Mouse (Mus musculus): ENCODE measurements at regions not wholly inside any gene's neighbourhood (a gene's known extent, or its start where the extent isn't known, plus 50 kb on each side); places are given as distances from the start of the nearest gene placed in this dataset.

DNA sequence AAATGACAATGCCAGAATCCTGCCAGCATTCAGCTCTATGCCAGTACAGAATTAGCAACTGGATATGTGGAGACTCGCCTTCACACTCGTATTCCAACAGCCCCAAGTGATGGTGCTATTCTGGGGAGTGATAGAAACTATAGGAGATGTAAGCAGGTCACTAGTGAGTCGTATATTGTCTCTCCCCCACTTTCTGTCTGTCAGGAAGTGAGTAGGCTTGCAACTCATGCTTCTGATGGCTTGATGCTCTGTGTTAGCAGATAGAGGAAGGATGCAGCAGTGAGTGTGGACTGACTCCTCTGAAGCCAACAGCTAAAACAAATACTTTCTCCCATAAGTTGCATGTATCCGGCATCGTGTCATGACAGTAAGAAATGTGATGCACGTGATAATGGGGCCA, 52.0 kb upstream of the 4933409G03Rik start:
- Histone ChIP-seq H3K27ac (ENCODE audit: low read length) (no peak overlapping the region), H3K4me2 (ENCODE audit: low read length) (no peak overlapping the region), H3K9ac (replicated peaks; ENCODE audit: low read depth, low read length) (no peak overlapping the region), H3K4me3 (replicated peaks; ENCODE audit: low read length) (no peak overlapping the region), H3K27me3 (replicated peaks; ENCODE audit: control insufficient read depth, insufficient read depth, low read length) (no peaks in the 10 kb centered on the region), H3K4me1 (replicated peaks; ENCODE audit: control insufficient read depth, insufficient read depth, low read length) (peaks cover 3% of the 10 kb centered on the region; the same call in 1 of the 2 replicates), H3K36me3 (ENCODE audit: control insufficient read depth, insufficient read depth) (no peaks in the 10 kb centered on the region), H3K9me3 (ENCODE audit: control insufficient read depth, low read length) (no peaks in the 10 kb centered on the region)
- ATAC-seq = no peak
- WGBS = 91% methylated on average over 6 of the region's 6 CpGs

DNA sequence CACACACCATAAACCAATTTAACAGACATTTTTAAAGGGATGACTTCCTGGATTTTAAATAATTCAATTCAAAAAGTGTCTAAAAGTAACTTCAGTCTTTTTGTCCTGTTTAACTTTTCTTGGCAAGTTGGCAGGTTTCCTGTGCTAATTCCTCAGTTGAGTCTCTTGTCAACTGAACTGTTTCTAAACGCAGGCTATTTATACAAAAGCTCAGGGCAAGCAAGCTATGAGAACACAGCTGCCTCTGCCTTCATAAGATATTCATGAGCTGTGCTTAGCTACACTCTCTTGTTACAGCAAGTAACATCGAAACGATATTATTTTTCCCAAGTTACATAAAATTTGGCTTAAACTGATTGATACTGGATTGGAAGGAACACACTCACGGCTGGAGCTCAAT, 51.1 kb upstream of the 4933409G03Rik start:
- Histone ChIP-seq H3K36me3 (ENCODE audit: control insufficient read depth, insufficient read depth) (no peaks in the 10 kb centered on the region), H3K4me3 (replicated peaks; ENCODE audit: low read length) (no peak overlapping the region), H3K27ac (ENCODE audit: low read length) (no peak overlapping the region), H3K4me2 (ENCODE audit: low read length) (no peak overlapping the region), H3K4me1 (replicated peaks; ENCODE audit: control insufficient read depth, insufficient read depth, low read length) (peaks cover 3% of the 10 kb centered on the region; the same call in 1 of the 2 replicates), H3K9ac (replicated peaks; ENCODE audit: low read depth, low read length) (no peak overlapping the region), H3K9me3 (ENCODE audit: control insufficient read depth, low read length) (no peaks in the 10 kb centered on the region), H3K27me3 (replicated peaks; ENCODE audit: control insufficient read depth, insufficient read depth, low read length) (no peaks in the 10 kb centered on the region)
- 38% methylated on average over 4 of the region's 4 CpGs for WGBS
- peak; percentile 71; the same call in 1 of the 2 replicates for ATAC-seq

Measured in forebrain, embryonic 16.5 days (tissue).